Mouse (Mus musculus) spleen, adult 2 months (tissue): ENCODE results near the gene Arhgap21. TPM values are rescaled to one million over a fixed set of nuclear protein-coding genes. Genes with fewer than 3 reads are reported as not detected.
A peak's percentile ranks its signal among the peaks of the same experiment; 100 is the strongest.

Source experiments
- DNase-seq, 2 experiments: peaks; one replicate each; pipeline versions ENCODE4 v3.0.0 to v3.0.0-alpha.2; 2012 to 2021; ENCODE audit warnings: low spot score in 2 of 2, low read depth in 1 of 2
- H3K27ac ChIP-seq: fragments of 200-500 bp; 2 replicates; pipeline ENCODE4 v1.5.1; 2012; ENCODE audit warnings: low read length, inconsistent platforms; ENCODE audit not compliant: insufficient read depth
- H3K27me3 ChIP-seq: fragments of 200-500 bp; 2 replicates; pipeline ENCODE4 v1.6.1; 2012; ENCODE audit warnings: mild to moderate bottlenecking, moderate library complexity, low read length, inconsistent platforms; ENCODE audit not compliant: control insufficient read depth, insufficient read depth
- H3K36me3 ChIP-seq: fragments of 200-500 bp; 2 replicates; pipeline ENCODE4 v1.6.1; 2012; ENCODE audit warnings: mild to moderate bottlenecking, low read length, inconsistent platforms; ENCODE audit not compliant: control insufficient read depth, insufficient read depth
- H3K4me1 ChIP-seq: fragments of 200-500 bp; 2 replicates; pipeline ENCODE4 v1.6.1; 2011; ENCODE audit warnings: inconsistent platforms; ENCODE audit not compliant: control insufficient read depth, insufficient read depth, insufficient read length
- H3K4me3 ChIP-seq: fragments of 200-500 bp; 2 replicates; pipeline ENCODE4 v1.5.1; 2011; ENCODE audit warnings: mild to moderate bottlenecking, inconsistent platforms; ENCODE audit not compliant: insufficient read depth, insufficient read length; ENCODE audit errors: extremely low read depth
- CTCF ChIP-seq: fragments of 200-500 bp; IDR thresholded peaks from 2 replicates; pipeline ENCODE4 v1.5.1; 2011; ENCODE audit warnings: mild to moderate bottlenecking, inconsistent platforms; ENCODE audit not compliant: insufficient read depth, insufficient read length, insufficient replicate concordance; ENCODE audit errors: extremely low read depth
- POLR2A ChIP-seq: fragments of 200-500 bp; IDR thresholded peaks from 2 replicates; pipeline ENCODE4 v1.6.1; 2011; ENCODE audit warnings: low read depth, low read length, inconsistent platforms
- WGBS: fragments of 180-500 bp; shearing (Covaris S2); methylation state at CpG from one replicate; pipeline ENCODE4 v1.1.7; 2018; 5-methylcytosine and 5-hydroxymethylcytosine counted together
- polyA plus RNA-seq: library from polyadenylated mRNA; depleted of rRNA; stranded (reverse); fragments of >200 nt; gene quantifications from 2 replicates; pipeline ENCODE4 v1.2.3, GENCODE M21; 2012

Arhgap21 gene
- polyA plus RNA-seq, 1 experiment = 3.4 TPM

- H3K27ac ChIP-seq = no peak overlapping the region
- H3K36me3 ChIP-seq = no peaks in the 10 kb centered on the region
- DNase-seq = peak; percentile 14 to 28
- 17% methylated on average over 6 of the region's 6 CpGs for WGBS
- peak overlapping the region; percentile 27; the same call in 1 of the 2 replicates for H3K4me3 ChIP-seq
- TF ChIP-seq POLR2A (no peak), CTCF (no peak)
- no peaks in the 10 kb centered on the region for H3K27me3 ChIP-seq
- H3K4me1 ChIP-seq = peaks cover 8% of the 10 kb centered on the region; the same call in 1 of the 2 replicates
Measured at GRCm38 (mm10) chr2:20961825-20962224, 6.9 kb downstream of the Arhgap21 start.

DNA sequence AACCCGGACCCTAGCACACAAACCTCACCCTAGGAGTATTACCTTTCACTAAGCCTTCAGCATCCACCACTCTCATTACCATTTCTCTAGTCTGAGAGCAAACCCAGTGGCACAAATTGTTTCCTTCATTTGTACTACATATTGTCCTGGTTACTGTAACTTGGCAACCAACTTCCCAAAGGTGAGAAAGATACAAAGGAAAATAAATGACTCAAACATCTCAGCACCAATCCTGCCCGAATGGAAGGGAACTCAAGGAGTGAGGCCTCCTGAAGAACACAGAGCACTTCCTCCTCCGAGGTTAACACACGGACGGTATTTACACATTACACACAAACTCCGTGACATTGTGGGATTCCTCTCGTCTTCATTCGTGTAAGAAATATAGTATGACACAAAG, 7.4 kb downstream of the Arhgap21 start:
- H3K27me3 ChIP-seq = no peaks in the 10 kb centered on the region
- no peak overlapping the region for H3K27ac ChIP-seq
- WGBS = 27% methylated on average over 8 of the region's 8 CpGs
- H3K4me3 ChIP-seq = no peak overlapping the region
- H3K4me1 ChIP-seq = peaks cover 8% of the 10 kb centered on the region; the same call in 1 of the 2 replicates
- H3K36me3 ChIP-seq = no peaks in the 10 kb centered on the region
- TF ChIP-seq CTCF (no peak), POLR2A (no peak)
- no peak for DNase-seq

- Histone ChIP-seq H3K4me3 (no peak overlapping the region), H3K27ac (no peak overlapping the region), H3K4me1 (peaks cover 8% of the 10 kb centered on the region; the same call in 1 of the 2 replicates), H3K36me3 (no peaks in the 10 kb centered on the region), H3K27me3 (no peaks in the 10 kb centered on the region)
- whole genome bisulfite sequencing = 85% methylated on average over 8 of the region's 8 CpGs
- no peak for DNase-seq
- TF ChIP-seq POLR2A (no peak), CTCF (no peak)
Measured at GRCm38 (mm10) chr2:20960668-20961035, 8.0 kb downstream of the Arhgap21 start.

DNA sequence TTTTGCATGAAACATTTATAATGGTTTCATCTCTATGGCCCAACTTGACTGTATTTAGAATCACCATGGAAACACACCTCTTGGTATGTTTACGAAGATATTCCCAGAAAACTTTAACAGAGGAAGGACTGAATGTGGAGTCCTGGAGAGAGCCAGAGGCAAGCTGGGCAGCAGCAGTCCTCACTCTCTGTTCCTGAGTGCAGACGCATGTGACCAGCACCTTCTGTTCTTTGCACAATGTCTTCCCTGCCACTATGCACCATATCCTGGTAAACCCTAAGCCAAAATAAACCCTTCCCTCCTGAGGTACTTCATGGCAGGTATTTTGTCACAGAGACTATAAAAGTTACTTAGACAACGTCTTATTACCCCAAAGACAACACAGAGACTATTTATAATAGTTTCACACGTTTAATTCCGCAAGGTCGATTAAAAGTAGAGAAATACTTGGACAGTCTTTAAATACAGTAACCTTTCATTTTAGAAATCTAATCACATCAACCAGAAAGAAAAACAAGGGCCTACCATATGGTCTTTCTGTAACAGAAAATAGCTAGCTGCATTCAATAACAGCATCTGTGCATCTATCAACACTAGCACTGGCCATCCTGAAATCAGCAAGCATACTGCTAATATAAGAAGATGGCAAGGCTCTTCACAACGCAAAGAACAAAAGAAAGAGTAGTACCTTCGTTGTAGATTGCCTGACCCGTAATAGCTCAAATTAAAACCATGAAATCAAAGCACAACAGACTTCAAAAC, 8.6 kb downstream of the Arhgap21 start:
- Histone ChIP-seq H3K27me3 (no peaks in the 10 kb centered on the region), H3K4me1 (peaks cover 8% of the 10 kb centered on the region; the same call in 1 of the 2 replicates), H3K4me3 (no peak overlapping the region), H3K36me3 (no peaks in the 10 kb centered on the region), H3K27ac (no peak overlapping the region)
- TF ChIP-seq POLR2A (no peak), CTCF (no peak)
- DNase-seq = no peak
- WGBS = 91% methylated on average over 9 of the region's 9 CpGs

DNA sequence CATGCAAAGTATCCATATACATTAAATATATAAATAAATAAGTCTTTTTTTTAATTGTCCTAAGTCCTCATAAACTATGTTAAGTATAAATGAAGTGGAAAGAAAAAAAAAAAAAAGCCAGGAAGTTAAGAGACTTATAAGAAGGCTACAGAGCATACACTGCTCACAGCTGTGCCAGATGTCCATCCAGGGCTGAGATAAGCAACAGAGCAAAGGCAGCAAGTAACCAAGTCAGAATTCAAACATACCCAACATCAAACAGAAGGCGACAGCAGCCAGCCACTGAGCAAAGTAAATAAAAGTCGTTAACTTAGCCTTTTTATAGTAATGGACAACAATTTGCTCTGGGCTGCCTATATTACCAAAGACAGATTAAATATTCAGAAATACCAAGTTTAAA, 9.6 kb downstream of the Arhgap21 start:
- Histone ChIP-seq H3K36me3 (no peaks in the 10 kb centered on the region), H3K27ac (no peak overlapping the region), H3K4me3 (no peak overlapping the region), H3K4me1 (peaks cover 8% of the 10 kb centered on the region; the same call in 1 of the 2 replicates), H3K27me3 (no peaks in the 10 kb centered on the region)
- 62% methylated on average over 2 of the region's 2 CpGs for whole genome bisulfite sequencing
- TF ChIP-seq POLR2A = no peak
- TF ChIP-seq CTCF = no peak
- no peak for DNase-seq

DNA sequence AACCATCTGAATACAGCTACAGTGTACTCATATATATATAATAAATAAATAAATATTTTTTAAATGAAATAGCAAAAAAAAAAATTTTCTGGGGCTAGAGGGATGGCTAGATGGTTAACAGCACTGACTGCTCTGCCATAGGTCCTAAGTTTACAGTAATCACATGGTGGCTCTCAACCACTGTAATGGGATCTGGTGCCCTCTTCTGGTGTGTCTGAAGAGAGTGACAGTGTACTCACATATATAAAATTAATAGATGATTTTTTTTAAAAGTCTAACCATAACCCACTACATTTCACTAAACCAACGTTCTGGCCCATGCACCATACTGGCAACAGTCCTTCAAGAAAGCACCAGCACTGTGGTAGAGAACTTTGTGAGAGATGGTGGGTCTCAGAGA, 10.7 kb downstream of the Arhgap21 start:
- DNase-seq = no peak
- TF ChIP-seq CTCF (no peak), POLR2A (no peak)
- peaks cover 8% of the 10 kb centered on the region; the same call in 1 of the 2 replicates for H3K4me1 ChIP-seq
- no peaks in the 10 kb centered on the region for H3K36me3 ChIP-seq
- no peak overlapping the region for H3K4me3 ChIP-seq
- 74% methylated on average over 1 of the region's 1 CpGs for WGBS
- H3K27ac ChIP-seq = no peak overlapping the region
- no peaks in the 10 kb centered on the region for H3K27me3 ChIP-seq

- Histone ChIP-seq H3K36me3 (no peaks in the 10 kb centered on the region), H3K27me3 (no peaks in the 10 kb centered on the region), H3K4me1 (peaks cover under 1% of the 10 kb centered on the region; the same call in 1 of the 2 replicates), H3K4me3 (no peak overlapping the region), H3K27ac (no peak overlapping the region; the same call in 1 of the 2 replicates)
- WGBS = 82% methylated on average over 5 of the region's 5 CpGs
- no peak for TF ChIP-seq POLR2A
- no peak for TF ChIP-seq CTCF
- DNase-seq = no peak
Measured at GRCm38 (mm10) chr2:20956716-20957115, 12.0 kb downstream of the Arhgap21 start.
